Comparison of ENCODE assay signal across 13 mouse cellular contexts in genomic region chr3:31437970-31438369, GRCm38 (mm10).
DNase-seq lines count a peak whose midpoint lies in the region; ATAC-seq lines count a peak whose summit lies in the region.
"Had no signal": no experiment of that assay in that cellular context is flagged by ENCODE, and none has a peak within 500 bp of the region (broad histone marks: within the 10 kb centered on the region; RNA-seq: fewer than 3 reads in every experiment).

No protein-coding gene starts in this region.

- WGBS in forebrain, embryonic 14.5 days: 81% methylated on average over 3 of the region's 3 CpGs
- 90% methylated on average over 3 of the region's 3 CpGs for WGBS in forebrain, embryonic 10.5 days
- WGBS in intestine, embryonic 15.5 days: 44% methylated on average over 3 of the region's 3 CpGs

- DNase-seq in forebrain, embryonic 14.5 days (ENCODE audit: low spot score): peak; percentile 11
- DNase-seq in forebrain, embryonic 10.5 days (ENCODE audit: extremely low spot score, low spot score): no peak
- DNase-seq in left cerebral cortex, adult 18-20 months (ENCODE audit: low spot score in 2 of 2): peak; percentile 7 to 12
- no peak for DNase-seq in left cerebral cortex, postnatal 36 days (ENCODE audit: low spot score in 2 of 2)
- peak; percentile 91 for DNase-seq in MN1 (ENCODE audit: low spot score)
- DNase-seq in cerebellum, adult 9-10 months: peak; percentile 4
- no peak for DNase-seq in thymus, postnatal 36 days
- DNase-seq: liver, embryonic 13.5 days had no signal

- no peak for ATAC-seq in forebrain, embryonic 14.5 days
- ATAC-seq in intestine, embryonic 15.5 days: no peak
- ATAC-seq: hindbrain, embryonic 16.5 days had no signal

- H3K9me3 ChIP-seq in forebrain, embryonic 14.5 days (replicated peaks; ENCODE audit: control insufficient read depth, low read length): no peaks in the 10 kb centered on the region
- no peaks in the 10 kb centered on the region for H3K9me3 ChIP-seq in forebrain, embryonic 10.5 days
- no peaks in the 10 kb centered on the region for H3K9me3 ChIP-seq in intestine, embryonic 15.5 days
- H3K9me3 ChIP-seq: forebrain, embryonic 12.5 days; liver, embryonic 13.5 days; midbrain, embryonic 12.5 days had no signal

- H3K27ac ChIP-seq in forebrain, embryonic 14.5 days (ENCODE audit: low read depth, low read length): no peak overlapping the region
- H3K27ac ChIP-seq in forebrain, embryonic 10.5 days: no peak overlapping the region
- H3K27ac ChIP-seq in intestine, embryonic 15.5 days: no peak overlapping the region
- H3K27ac ChIP-seq: forebrain, embryonic 12.5 days; liver, embryonic 13.5 days; midbrain, embryonic 12.5 days had no signal

- no peaks in the 10 kb centered on the region for H3K27me3 ChIP-seq in forebrain, embryonic 14.5 days (replicated peaks; ENCODE audit: control insufficient read depth, insufficient read depth, low read length)
- H3K27me3 ChIP-seq in forebrain, embryonic 10.5 days (ENCODE audit: poor library complexity, severe bottlenecking): no peaks in the 10 kb centered on the region
- no peaks in the 10 kb centered on the region for H3K27me3 ChIP-seq in intestine, embryonic 15.5 days (replicated peaks)
- H3K27me3 ChIP-seq: forebrain, embryonic 12.5 days; liver, embryonic 13.5 days; midbrain, embryonic 12.5 days had no signal

- no peaks in the 10 kb centered on the region for H3K36me3 ChIP-seq in forebrain, embryonic 14.5 days (ENCODE audit: control insufficient read depth, insufficient read depth, low read length)
- no peaks in the 10 kb centered on the region for H3K36me3 ChIP-seq in forebrain, embryonic 10.5 days (replicated peaks)
- no peaks in the 10 kb centered on the region for H3K36me3 ChIP-seq in intestine, embryonic 15.5 days
- H3K36me3 ChIP-seq: forebrain, embryonic 12.5 days; liver, embryonic 13.5 days; midbrain, embryonic 12.5 days had no signal

- intact Hi-C loops in left cerebral cortex, postnatal 36 days (cut with DNase I): no loop called here

- H3K4me2 ChIP-seq in forebrain, embryonic 14.5 days (ENCODE audit: low read length): no peak overlapping the region
- no peak overlapping the region for H3K4me2 ChIP-seq in intestine, embryonic 15.5 days (replicated peaks)
- H3K4me2 ChIP-seq: forebrain, embryonic 12.5 days; heart, embryonic 11.5 days; liver, embryonic 13.5 days; midbrain, embryonic 12.5 days had no signal

- H3K4me3 ChIP-seq in forebrain, embryonic 14.5 days (ENCODE audit: low read depth, low read length): no peak overlapping the region
- no peak overlapping the region for H3K4me3 ChIP-seq in forebrain, embryonic 10.5 days
- no peak overlapping the region for H3K4me3 ChIP-seq in intestine, embryonic 15.5 days (replicated peaks)
- H3K4me3 ChIP-seq: forebrain, embryonic 12.5 days; liver, embryonic 13.5 days; midbrain, embryonic 12.5 days had no signal

- no peak overlapping the region for H3K9ac ChIP-seq in forebrain, embryonic 14.5 days (ENCODE audit: low read length)
- no peak overlapping the region for H3K9ac ChIP-seq in intestine, embryonic 15.5 days
- H3K9ac ChIP-seq: forebrain, embryonic 12.5 days; liver, embryonic 13.5 days; midbrain, embryonic 12.5 days had no signal

- no peaks in the 10 kb centered on the region for H3K4me1 ChIP-seq in forebrain, embryonic 14.5 days (ENCODE audit: control insufficient read depth, insufficient read depth, low read length)
- no peaks in the 10 kb centered on the region for H3K4me1 ChIP-seq in forebrain, embryonic 10.5 days
- H3K4me1 ChIP-seq in intestine, embryonic 15.5 days (replicated peaks): no peaks in the 10 kb centered on the region
- H3K4me1 ChIP-seq: forebrain, embryonic 12.5 days; midbrain, embryonic 12.5 days had no signal

Comparison
In these comparisons a context has a peak if more than half of its experiments do, and no peak if none do; other contexts are left out.
1. DNase-seq: peak in forebrain, embryonic 14.5 days (single experiment), left cerebral cortex, adult 18-20 months (2 of 2), MN1 (single experiment) and cerebellum, adult 9-10 months (single experiment); none in forebrain, embryonic 10.5 days (single experiment), left cerebral cortex, postnatal 36 days (0 of 2) and thymus, postnatal 36 days (0 of 2).